Mouse (Mus musculus): ENCODE measurements around the gene B3gnt6. TPM values are rescaled to one million over a fixed set of nuclear protein-coding genes. Genes with fewer than 3 reads are reported as not detected.

Gene B3gnt6
- not detected for total RNA-seq (2023)

GRCm38 (mm10) chr7:98199381-98199780 is at the start of gene B3gnt6:
Gene B3gnt6, minus strand, starts transcription at chr7:98199481.

GRCm38 (mm10) chr7:98177929-98178559 is 21.2 kb downstream of the B3gnt6 start, which contains the start of gene Capn5:
Gene Capn5, minus strand, starts transcription at chr7:98178274.

GRCm38 (mm10) chr7:98145402-98145801 is 53.9 kb downstream of the B3gnt6 start, which contains the start of gene Omp:
Gene Omp, minus strand, starts transcription at chr7:98145502.

Other genes with a start within 250 kb of the B3gnt6 start
- gene Myo7a, start 80.0 kb downstream of the B3gnt6 start, total RNA-seq (2023): 10 to 100 TPM; 15.6 to 21.7 TPM
- gene Omp, start 54.0 kb downstream of the B3gnt6 start, total RNA-seq (2023): under 1 TPM; 0.73 to 0.86 TPM
- gene Capn5, start 21.2 kb downstream of the B3gnt6 start, total RNA-seq (2023): 1 to 10 TPM; 6.7 to 9.1 TPM
- gene Acer3, start 121.7 kb upstream of the B3gnt6 start, total RNA-seq (2023): 1 to 10 TPM; 3.6 to 7.5 TPM
- not detected for gene Tsku, start 161.8 kb upstream of the B3gnt6 start, total RNA-seq (2023)
- not detected for gene Gucy2d, start 240.9 kb upstream of the B3gnt6 start, total RNA-seq (2023)